8 mouse cellular contexts compared by ENCODE assay signal in the genomic region with DNA sequence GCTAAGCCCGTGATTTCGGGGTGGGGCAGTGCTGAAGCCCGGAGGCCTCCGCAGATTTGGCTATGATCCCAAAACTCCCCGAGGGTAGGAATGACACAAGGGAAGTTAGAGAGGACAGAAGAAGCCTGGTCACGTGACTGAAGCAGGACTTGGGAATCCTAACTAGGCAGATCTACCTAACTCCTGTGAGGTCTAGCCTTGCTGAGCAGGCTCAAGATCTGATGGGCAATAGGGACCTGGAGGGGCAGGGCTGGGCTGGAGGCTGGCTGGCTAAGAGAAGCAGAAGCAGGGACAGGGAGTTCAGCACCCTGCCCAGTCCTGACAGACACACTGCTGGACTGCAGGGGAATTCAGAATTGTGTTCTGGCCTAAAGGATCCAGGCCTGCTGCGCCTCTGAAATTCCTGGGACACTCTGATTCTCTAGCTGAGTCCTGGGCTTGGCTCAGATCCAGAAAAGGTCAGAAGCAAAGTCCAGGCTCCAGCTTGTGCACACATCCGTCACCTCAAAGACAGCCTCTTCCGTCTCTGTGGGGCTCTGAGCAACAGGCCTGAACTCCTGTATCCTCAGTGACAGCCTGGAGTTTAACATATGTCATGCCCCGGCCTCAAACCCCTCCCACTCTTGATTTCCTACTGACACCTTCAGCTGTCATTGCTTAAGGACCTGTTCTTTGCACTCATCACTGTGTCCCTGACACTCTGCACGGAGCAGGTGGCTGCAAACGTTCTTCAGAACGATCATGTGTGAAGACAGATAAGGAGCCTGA. TPM values are rescaled to one million over a fixed set of nuclear protein-coding genes. Genes with fewer than 3 reads are reported as not detected.
A peak's percentile ranks its signal among the peaks of the same experiment; 100 is the strongest.
DNase-seq lines count a peak whose midpoint lies in the region; ATAC-seq lines count a peak whose summit lies in the region.

No protein-coding gene starts in this region.

- 0 out of 2 replicates have a peak, but pooled peaks cover 3% of the 10 kb centered on the region for H3K4me1 ChIP-seq in neural tube, embryonic 14.5 days (ENCODE audit: control insufficient read depth, insufficient read depth, low read length)

- no peak overlapping the region for H3K4me2 ChIP-seq in neural tube, embryonic 14.5 days (ENCODE audit: low read depth, low read length)

- peaks cover 40% of the 10 kb centered on the region for H3K36me3 ChIP-seq in neural tube, embryonic 14.5 days (ENCODE audit: control insufficient read depth, insufficient read depth, low read length)

- no peaks in the 10 kb centered on the region for H3K27me3 ChIP-seq in neural tube, embryonic 14.5 days (ENCODE audit: control insufficient read depth, insufficient read depth, low read length)

- whole genome bisulfite sequencing in neural tube, embryonic 14.5 days = 50% methylated on average over 13 of the region's 13 CpGs

- H3K9ac ChIP-seq in neural tube, embryonic 14.5 days (replicated peaks; ENCODE audit: low read depth, low read length) = no peak overlapping the region

- H3K27ac ChIP-seq in neural tube, embryonic 14.5 days (ENCODE audit: low read depth, low read length) = peak overlapping the region; percentile 30

- H3K9me3 ChIP-seq in neural tube, embryonic 14.5 days (ENCODE audit: control insufficient read depth, low read length) = no peaks in the 10 kb centered on the region

- intact Hi-C loops in heart, postnatal 14 days (cut with DNase I) = no loop called here

- no peak for ATAC-seq in neural tube, embryonic 14.5 days (ENCODE audit: low read depth)
- ATAC-seq in erythroblast, adult 5-6 weeks (replicated peaks; ENCODE audit: low FRiP score, poor library complexity, severe bottlenecking) = no peak

- H3K4me3 ChIP-seq in neural tube, embryonic 14.5 days (ENCODE audit: low read depth, low read length) = no peak overlapping the region

- DNase-seq in cerebellum, adult 18-20 months = peak; percentile 37 to 47
- DNase-seq in cerebellum, postnatal 36 days = no peak
- DNase-seq in adrenal gland, postnatal 14 days = peak; percentile 72
- peak; percentile 51 to 67 for DNase-seq in heart, postnatal 14 days
- DNase-seq in kidney, postnatal 4 days = peak; percentile 70 to 85
- no peak for DNase-seq in thymus, postnatal 25 days

RNA-seq across cellular contexts. Expression of a gene that starts 9.9 kb away (rescaled TPM):
- 8.3 and 8.7 TPM in 2 replicates for total RNA-seq in adrenal gland, postnatal 14 days (2021)
- 10 to 100 TPM; 11.3 to 12.1 TPM for total RNA-seq in heart, postnatal 14 days (2021)
- 2.8 and 5.3 TPM in 2 replicates for polyA plus RNA-seq in neural tube, embryonic 14.5 days (2014; fragmentation: Nextera tagmentation; extraction: Ambion mirVana)
- not detected in 2 replicates for total RNA-seq in erythroblast, adult 5-6 weeks (2015; ENCODE audit: low replicate concordance)
- total RNA-seq in erythroblast, adult 5-6 weeks (2017; ENCODE audit: low replicate concordance) = not detected in 2 replicates

RNA-seq across cellular contexts. Expression of a gene that starts 16.2 kb away (rescaled TPM):
- total RNA-seq in adrenal gland, postnatal 14 days (2021) = 249 and 284 TPM in 2 replicates
- total RNA-seq in heart, postnatal 14 days (2021) = 100 to 1,000 TPM; 318 to 327 TPM
- polyA plus RNA-seq in neural tube, embryonic 14.5 days (2014; fragmentation: Nextera tagmentation; extraction: Ambion mirVana) = 234 and 258 TPM in 2 replicates
- total RNA-seq in erythroblast, adult 5-6 weeks (2015; ENCODE audit: low replicate concordance) = 183 and 189 TPM in 2 replicates
- 162 and 183 TPM in 2 replicates for total RNA-seq in erythroblast, adult 5-6 weeks (2017; ENCODE audit: low replicate concordance)

RNA-seq across cellular contexts. Expression of a gene that starts 31.5 kb away (rescaled TPM):
- total RNA-seq in adrenal gland, postnatal 14 days (2021) = 42.1 and 43.1 TPM in 2 replicates
- total RNA-seq in heart, postnatal 14 days (2021) = 10 to 100 TPM; 36.7 to 47.1 TPM
- 15.0 and 17.8 TPM in 2 replicates for polyA plus RNA-seq in neural tube, embryonic 14.5 days (2014; fragmentation: Nextera tagmentation; extraction: Ambion mirVana)
- 207 and 270 TPM in 2 replicates for total RNA-seq in erythroblast, adult 5-6 weeks (2015; ENCODE audit: low replicate concordance)
- total RNA-seq in erythroblast, adult 5-6 weeks (2017; ENCODE audit: low replicate concordance) = 204 and 217 TPM in 2 replicates

RNA-seq across cellular contexts. Expression of a gene that starts 38.3 kb away (rescaled TPM):
- 1.4 and 1.6 TPM in 2 replicates for total RNA-seq in adrenal gland, postnatal 14 days (2021)
- under 1 TPM; 0.31 to 0.49 TPM for total RNA-seq in heart, postnatal 14 days (2021)
- polyA plus RNA-seq in neural tube, embryonic 14.5 days (2014; fragmentation: Nextera tagmentation; extraction: Ambion mirVana) = 1.5 and 2.1 TPM in 2 replicates
- total RNA-seq in erythroblast, adult 5-6 weeks (2015; ENCODE audit: low replicate concordance) = 2.3 and 2.9 TPM in 2 replicates
- total RNA-seq in erythroblast, adult 5-6 weeks (2017; ENCODE audit: low replicate concordance) = 1.1 and 1.4 TPM in 2 replicates

RNA-seq across cellular contexts. Expression of a gene that starts 40.3 kb away (rescaled TPM):
- 19.6 and 21.0 TPM in 2 replicates for total RNA-seq in adrenal gland, postnatal 14 days (2021)
- 10 to 100 TPM; 15.5 to 16.6 TPM for total RNA-seq in heart, postnatal 14 days (2021)
- 13.3 and 15.6 TPM in 2 replicates for polyA plus RNA-seq in neural tube, embryonic 14.5 days (2014; fragmentation: Nextera tagmentation; extraction: Ambion mirVana)
- total RNA-seq in erythroblast, adult 5-6 weeks (2015; ENCODE audit: low replicate concordance) = 13.4 and 20.2 TPM in 2 replicates
- total RNA-seq in erythroblast, adult 5-6 weeks (2017; ENCODE audit: low replicate concordance) = 9.5 and 17.9 TPM in 2 replicates

Comparison
In these comparisons a context has a peak if more than half of its experiments do, and no peak if none do; other contexts are left out.
1. DNase-seq: peak in cerebellum, adult 18-20 months (2 of 2), adrenal gland, postnatal 14 days (single experiment), heart, postnatal 14 days (2 of 2) and kidney, postnatal 4 days (2 of 2); none in cerebellum, postnatal 36 days (0 of 2) and thymus, postnatal 25 days (single experiment).